Mouse (Mus musculus): ENCODE measurements around the gene Ctsl. TPM values are rescaled to one million over a fixed set of nuclear protein-coding genes. Genes with fewer than 3 reads are reported as not detected.
A peak's percentile ranks its signal among the peaks of the same experiment; 100 is the strongest.

The Ctsl gene
- polyA plus RNA-seq, 1 experiment from 2014 or later: 130 TPM

DNA sequence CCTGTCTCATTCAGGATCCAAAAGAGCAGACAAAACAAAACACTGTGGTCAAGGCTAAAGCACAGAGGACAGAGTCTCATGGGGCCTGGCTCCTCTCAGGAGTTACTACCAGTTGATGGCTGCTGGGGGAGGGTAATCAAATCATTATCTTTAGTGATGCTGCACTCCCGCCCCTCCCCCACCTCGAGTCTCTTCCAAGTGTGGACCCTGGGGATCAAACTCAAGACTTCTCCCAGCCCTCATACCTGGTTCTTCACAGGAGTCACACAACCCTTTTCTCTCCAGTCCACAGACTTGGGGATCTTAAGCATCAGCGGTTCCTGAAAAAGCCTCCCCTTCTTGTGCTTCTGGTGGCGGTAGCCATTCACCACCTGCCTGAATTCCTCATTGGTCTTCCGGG lies 3.1 kb downstream of the Ctsl start:
- no peak overlapping the region for H3K27ac ChIP-seq (replicated peaks; ENCODE audit: low read depth, low read length)
- no peaks in the 10 kb centered on the region for H3K9me3 ChIP-seq (ENCODE audit: control insufficient read depth, low read length)
- 96% methylated on average over 5 of the region's 5 CpGs for WGBS
- ATAC-seq (ENCODE audit: low FRiP score, low TSS enrichment) (no peak), DNase-seq (no peak)
- H3K4me1 ChIP-seq (ENCODE audit: control insufficient read depth, insufficient read depth, low read length): peaks cover 5% of the 10 kb centered on the region
- H3K4me3 ChIP-seq (replicated peaks; ENCODE audit: low read depth, low read length): no peak overlapping the region
- H3K9ac ChIP-seq (replicated peaks; ENCODE audit: low read length): no peak overlapping the region
- H3K4me2 ChIP-seq (ENCODE audit: low read length): no peak overlapping the region
- no peaks in the 10 kb centered on the region for H3K27me3 ChIP-seq (ENCODE audit: control insufficient read depth, insufficient read depth, low read length)
- H3K36me3 ChIP-seq (ENCODE audit: control insufficient read depth, insufficient read depth, low read length): peaks cover 47% of the 10 kb centered on the region

DNA sequence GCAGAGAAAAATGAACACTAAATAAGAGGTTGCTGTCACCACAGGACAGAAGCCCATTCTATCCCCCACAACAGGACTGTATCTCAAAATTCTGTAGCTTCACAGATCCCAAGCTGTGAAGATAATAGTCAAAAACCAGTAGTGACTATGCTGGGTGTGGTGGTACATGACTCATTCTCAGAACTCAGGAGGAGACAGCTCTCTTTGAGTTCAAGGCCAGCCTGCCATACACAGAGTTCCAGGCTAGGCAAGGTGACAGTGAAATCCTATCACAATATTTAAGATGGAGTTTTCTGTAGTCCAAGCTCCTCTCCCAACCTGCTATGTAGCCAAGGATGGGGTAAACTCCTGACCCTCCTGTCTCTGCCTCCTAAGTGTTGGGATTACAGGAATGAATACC lies 5.4 kb downstream of the Ctsl start:
- DNase-seq (no peak), ATAC-seq (ENCODE audit: low FRiP score, low TSS enrichment) (no peak)
- Histone ChIP-seq H3K4me3 (replicated peaks; ENCODE audit: low read depth, low read length) (no peak overlapping the region), H3K36me3 (ENCODE audit: control insufficient read depth, insufficient read depth, low read length) (peaks cover 49% of the 10 kb centered on the region), H3K4me2 (ENCODE audit: low read length) (no peak overlapping the region), H3K27ac (replicated peaks; ENCODE audit: low read depth, low read length) (no peak overlapping the region), H3K27me3 (ENCODE audit: control insufficient read depth, insufficient read depth, low read length) (no peaks in the 10 kb centered on the region), H3K4me1 (ENCODE audit: control insufficient read depth, insufficient read depth, low read length) (peaks cover 5% of the 10 kb centered on the region), H3K9me3 (ENCODE audit: control insufficient read depth, low read length) (no peaks in the 10 kb centered on the region), H3K9ac (replicated peaks; ENCODE audit: low read length) (no peak overlapping the region)

GRCm38 (mm10) chr13:64364258-64364657 lies 6.4 kb downstream of the Ctsl start:
- H3K4me1 ChIP-seq (ENCODE audit: control insufficient read depth, insufficient read depth, low read length): peaks cover 5% of the 10 kb centered on the region
- DNase-seq (peak; percentile 15), ATAC-seq (ENCODE audit: low FRiP score, low TSS enrichment) (no peak)
- peaks cover 49% of the 10 kb centered on the region for H3K36me3 ChIP-seq (ENCODE audit: control insufficient read depth, insufficient read depth, low read length)
- 85% methylated on average over 2 of the region's 2 CpGs for WGBS
- no peak overlapping the region for H3K4me3 ChIP-seq (replicated peaks; ENCODE audit: low read depth, low read length)
- no peak overlapping the region for H3K4me2 ChIP-seq (ENCODE audit: low read length)
- H3K9me3 ChIP-seq (ENCODE audit: control insufficient read depth, low read length): no peaks in the 10 kb centered on the region
- H3K27ac ChIP-seq (replicated peaks; ENCODE audit: low read depth, low read length): no peak overlapping the region
- no peak overlapping the region for H3K9ac ChIP-seq (replicated peaks; ENCODE audit: low read length)
- H3K27me3 ChIP-seq (ENCODE audit: control insufficient read depth, insufficient read depth, low read length): no peaks in the 10 kb centered on the region

- Histone ChIP-seq H3K9me3 (ENCODE audit: control insufficient read depth, low read length) (no peaks in the 10 kb centered on the region), H3K4me3 (replicated peaks; ENCODE audit: low read depth, low read length) (no peak overlapping the region), H3K4me2 (ENCODE audit: low read length) (no peak overlapping the region), H3K4me1 (ENCODE audit: control insufficient read depth, insufficient read depth, low read length) (no peaks in the 10 kb centered on the region), H3K27ac (replicated peaks; ENCODE audit: low read depth, low read length) (no peak overlapping the region), H3K36me3 (ENCODE audit: control insufficient read depth, insufficient read depth, low read length) (peaks cover 39% of the 10 kb centered on the region), H3K9ac (replicated peaks; ENCODE audit: low read length) (no peak overlapping the region), H3K27me3 (ENCODE audit: control insufficient read depth, insufficient read depth, low read length) (no peaks in the 10 kb centered on the region)
- DNase-seq (no peak), ATAC-seq (ENCODE audit: low FRiP score, low TSS enrichment) (no peak)
- WGBS: 94% methylated on average over 6 of the region's 6 CpGs
These were observed 8.6 kb downstream of the Ctsl start for GRCm38 (mm10) chr13:64362139-64362538.

DNA sequence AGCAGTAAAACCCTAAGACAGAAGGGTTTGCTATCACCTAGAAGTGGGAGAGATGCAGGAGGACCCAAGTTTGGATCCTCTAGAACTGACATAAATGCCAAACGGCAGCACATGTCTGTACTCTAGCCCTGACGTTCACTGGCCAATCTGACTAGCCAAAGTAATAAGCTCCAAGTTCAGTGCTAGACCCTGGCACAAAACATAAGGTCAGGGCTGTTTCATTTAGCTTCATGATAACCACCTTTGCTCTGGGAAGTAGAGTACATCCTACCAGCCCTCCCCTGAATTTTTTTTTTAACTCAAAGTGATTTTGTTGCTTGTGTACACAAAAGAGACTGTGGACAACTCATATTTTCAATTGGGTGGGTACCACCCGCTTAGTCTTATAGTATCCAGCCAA lies 9.7 kb downstream of the Ctsl start:
- Histone ChIP-seq H3K4me3 (replicated peaks; ENCODE audit: low read depth, low read length) (no peak overlapping the region), H3K27me3 (ENCODE audit: control insufficient read depth, insufficient read depth, low read length) (no peaks in the 10 kb centered on the region), H3K9me3 (ENCODE audit: control insufficient read depth, low read length) (no peaks in the 10 kb centered on the region), H3K4me2 (ENCODE audit: low read length) (no peak overlapping the region), H3K36me3 (ENCODE audit: control insufficient read depth, insufficient read depth, low read length) (peaks cover 28% of the 10 kb centered on the region), H3K9ac (replicated peaks; ENCODE audit: low read length) (no peak overlapping the region), H3K4me1 (ENCODE audit: control insufficient read depth, insufficient read depth, low read length) (no peaks in the 10 kb centered on the region), H3K27ac (replicated peaks; ENCODE audit: low read depth, low read length) (no peak overlapping the region)
- ATAC-seq (ENCODE audit: low FRiP score, low TSS enrichment): no peak
- 96% methylated on average over 3 of the region's 3 CpGs for WGBS
- no peak for DNase-seq

- Histone ChIP-seq H3K9me3 (ENCODE audit: control insufficient read depth, low read length) (no peaks in the 10 kb centered on the region), H3K4me2 (ENCODE audit: low read length) (no peak overlapping the region), H3K4me3 (replicated peaks; ENCODE audit: low read depth, low read length) (no peak overlapping the region), H3K27ac (replicated peaks; ENCODE audit: low read depth, low read length) (no peak overlapping the region), H3K9ac (replicated peaks; ENCODE audit: low read length) (no peak overlapping the region), H3K36me3 (ENCODE audit: control insufficient read depth, insufficient read depth, low read length) (peaks cover 17% of the 10 kb centered on the region), H3K4me1 (ENCODE audit: control insufficient read depth, insufficient read depth, low read length) (no peaks in the 10 kb centered on the region), H3K27me3 (ENCODE audit: control insufficient read depth, insufficient read depth, low read length) (no peaks in the 10 kb centered on the region)
- no peak for ATAC-seq (ENCODE audit: low FRiP score, low TSS enrichment)
- no peak for DNase-seq
- 94% methylated on average over 3 of the region's 3 CpGs for WGBS
These were observed 11.0 kb downstream of the Ctsl start for GRCm38 (mm10) chr13:64359702-64360101.

DNA sequence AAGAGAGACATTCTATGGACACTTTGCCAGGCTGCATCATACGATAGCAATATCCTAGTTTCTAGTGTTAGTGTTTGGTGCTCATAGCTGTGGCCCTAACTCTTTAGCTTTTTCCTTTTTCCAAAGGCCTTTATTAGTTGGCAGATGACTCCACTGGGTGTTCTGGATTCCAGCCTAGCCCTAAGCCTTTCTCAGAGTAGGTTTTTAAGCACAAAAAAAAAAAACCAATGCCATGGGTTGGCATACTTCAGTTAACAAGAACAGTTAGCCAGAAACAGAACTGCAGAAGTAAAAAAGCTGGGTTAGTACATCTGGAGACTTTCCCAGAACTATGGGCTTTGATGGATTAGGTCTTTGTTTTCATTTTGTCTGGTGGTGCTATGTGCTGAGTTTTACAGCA lies 12.2 kb downstream of the Ctsl start:
- Histone ChIP-seq H3K4me1 (ENCODE audit: control insufficient read depth, insufficient read depth, low read length) (no peaks in the 10 kb centered on the region), H3K4me3 (replicated peaks; ENCODE audit: low read depth, low read length) (no peak overlapping the region), H3K9me3 (ENCODE audit: control insufficient read depth, low read length) (no peaks in the 10 kb centered on the region), H3K27me3 (ENCODE audit: control insufficient read depth, insufficient read depth, low read length) (no peaks in the 10 kb centered on the region), H3K4me2 (ENCODE audit: low read length) (no peak overlapping the region), H3K36me3 (ENCODE audit: control insufficient read depth, insufficient read depth, low read length) (peaks cover 8% of the 10 kb centered on the region; the same call in 1 of the 2 replicates), H3K27ac (replicated peaks; ENCODE audit: low read depth, low read length) (no peak overlapping the region), H3K9ac (replicated peaks; ENCODE audit: low read length) (no peak overlapping the region)
- DNase-seq (no peak), ATAC-seq (ENCODE audit: low FRiP score, low TSS enrichment) (no peak)
- WGBS: 93% methylated on average over 1 of the region's 1 CpGs

GRCm38 (mm10) chr13:64357389-64357788 lies 13.3 kb downstream of the Ctsl start:
- DNase-seq (no peak), ATAC-seq (ENCODE audit: low FRiP score, low TSS enrichment) (no peak)
- no peaks in the 10 kb centered on the region for H3K27me3 ChIP-seq (ENCODE audit: control insufficient read depth, insufficient read depth, low read length)
- no peak overlapping the region for H3K27ac ChIP-seq (replicated peaks; ENCODE audit: low read depth, low read length)
- no peaks in the 10 kb centered on the region for H3K4me1 ChIP-seq (ENCODE audit: control insufficient read depth, insufficient read depth, low read length)
- 72% methylated on average over 5 of the region's 5 CpGs for WGBS
- H3K9ac ChIP-seq (replicated peaks; ENCODE audit: low read length): no peak overlapping the region
- H3K4me3 ChIP-seq (replicated peaks; ENCODE audit: low read depth, low read length): no peak overlapping the region
- no peaks in the 10 kb centered on the region for H3K9me3 ChIP-seq (ENCODE audit: control insufficient read depth, low read length)
- no peak overlapping the region for H3K4me2 ChIP-seq (ENCODE audit: low read length)
- no peaks in the 10 kb centered on the region; the same call in 1 of the 2 replicates for H3K36me3 ChIP-seq (ENCODE audit: control insufficient read depth, insufficient read depth, low read length)

DNA sequence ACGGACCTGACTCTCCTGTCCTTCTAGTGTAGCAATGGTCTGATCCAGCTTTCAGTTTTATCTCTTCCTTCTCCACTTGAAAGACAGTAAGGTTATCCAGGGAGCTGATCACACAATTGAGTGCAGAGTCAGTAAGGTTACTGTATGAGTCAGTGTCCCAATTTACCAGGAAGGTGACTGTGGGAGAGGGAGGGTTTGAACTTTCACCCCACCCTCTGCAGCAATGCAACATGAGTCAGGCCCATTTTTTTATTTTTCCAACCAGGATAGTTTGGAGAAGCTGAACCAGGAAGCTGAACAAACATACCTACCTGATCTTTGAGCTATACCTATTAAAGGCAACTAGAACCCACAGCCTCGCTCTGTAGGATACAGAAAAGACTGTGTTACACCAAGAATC lies 21.2 kb downstream of the Ctsl start:
- Histone ChIP-seq H3K4me1 (ENCODE audit: control insufficient read depth, insufficient read depth, low read length) (no peaks in the 10 kb centered on the region), H3K9me3 (ENCODE audit: control insufficient read depth, low read length) (no peaks in the 10 kb centered on the region), H3K27me3 (ENCODE audit: control insufficient read depth, insufficient read depth, low read length) (no peaks in the 10 kb centered on the region), H3K36me3 (ENCODE audit: control insufficient read depth, insufficient read depth, low read length) (no peaks in the 10 kb centered on the region), H3K4me2 (ENCODE audit: low read length) (no peak overlapping the region), H3K9ac (replicated peaks; ENCODE audit: low read length) (no peak overlapping the region), H3K4me3 (replicated peaks; ENCODE audit: low read depth, low read length) (no peak overlapping the region), H3K27ac (replicated peaks; ENCODE audit: low read depth, low read length) (no peak overlapping the region)
- DNase-seq: no peak
- WGBS: 86% methylated on average over 2 of the region's 2 CpGs
- ATAC-seq (ENCODE audit: low FRiP score, low TSS enrichment): no peak

All from midbrain, embryonic 14.5 days (tissue).